Mouse (Mus musculus): ENCODE measurements around the gene Proser2. TPM values are rescaled to one million over a fixed set of nuclear protein-coding genes. Genes with fewer than 3 reads are reported as not detected.

Gene Proser2
- polyA plus RNA-seq, 1 experiment from 2014 or later = 29.0 TPM

- no peak overlapping the region for H3K4me2 ChIP-seq (ENCODE audit: low read depth, low read length)
- no peak overlapping the region for H3K9ac ChIP-seq (ENCODE audit: low read length)
- H3K4me3 ChIP-seq (replicated peaks; ENCODE audit: low read length) = no peak overlapping the region
- no peaks in the 10 kb centered on the region for H3K27me3 ChIP-seq (ENCODE audit: control insufficient read depth, insufficient read depth, low read length)
- H3K27ac ChIP-seq (ENCODE audit: low read length) = no peak overlapping the region
- ATAC-seq (ENCODE audit: insufficient read depth, low FRiP score) = no peak
- no peaks in the 10 kb centered on the region for H3K4me1 ChIP-seq (ENCODE audit: control insufficient read depth, insufficient read depth, low read length)
- no peaks in the 10 kb centered on the region for H3K9me3 ChIP-seq (replicated peaks; ENCODE audit: control insufficient read depth, low read length)
- H3K36me3 ChIP-seq (ENCODE audit: control insufficient read depth, insufficient read depth, low read length) = no peaks in the 10 kb centered on the region
- WGBS = 70% methylated on average over 16 of the region's 16 CpGs
Measured at GRCm38 (mm10) chr2:6142915-6143654, 13.1 kb upstream of the Proser2 start.

DNA sequence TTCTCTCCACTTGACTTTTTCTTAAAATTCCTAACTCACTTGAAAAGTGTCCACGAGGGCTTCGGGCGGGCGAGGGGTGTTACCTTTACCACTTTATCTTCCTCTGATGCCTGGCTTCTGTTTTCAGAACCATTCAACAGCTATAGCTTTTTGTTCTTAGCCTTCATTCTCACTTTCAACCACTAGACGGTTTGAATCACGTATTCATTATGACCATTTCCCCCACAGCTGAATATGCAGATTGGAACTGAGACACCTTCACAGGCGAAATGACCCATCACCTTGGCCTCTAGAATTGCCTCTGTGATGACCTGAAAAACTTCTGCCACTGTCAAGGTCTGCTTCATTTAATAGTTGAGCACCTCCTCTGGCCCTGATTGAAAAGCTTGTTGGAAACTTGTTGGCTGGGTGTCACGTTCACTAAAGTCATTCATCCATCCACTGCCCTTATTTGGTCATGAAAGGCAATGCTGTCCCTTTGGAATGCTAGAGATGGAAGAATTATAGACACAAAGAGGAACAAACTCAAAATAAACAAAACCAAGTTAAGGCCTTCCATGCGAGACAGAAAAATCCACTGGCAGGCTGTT is 10.7 kb upstream of the Proser2 start:
- Histone ChIP-seq H3K36me3 (ENCODE audit: control insufficient read depth, insufficient read depth, low read length) (no peaks in the 10 kb centered on the region), H3K4me3 (replicated peaks; ENCODE audit: low read length) (no peak overlapping the region), H3K4me1 (ENCODE audit: control insufficient read depth, insufficient read depth, low read length) (no peaks in the 10 kb centered on the region), H3K9ac (ENCODE audit: low read length) (no peak overlapping the region), H3K27me3 (ENCODE audit: control insufficient read depth, insufficient read depth, low read length) (no peaks in the 10 kb centered on the region), H3K4me2 (ENCODE audit: low read depth, low read length) (no peak overlapping the region), H3K27ac (ENCODE audit: low read length) (no peak overlapping the region), H3K9me3 (replicated peaks; ENCODE audit: control insufficient read depth, low read length) (no peaks in the 10 kb centered on the region)
- WGBS = 78% methylated on average over 9 of the region's 9 CpGs
- no peak for ATAC-seq (ENCODE audit: insufficient read depth, low FRiP score)

GRCm38 (mm10) chr2:6133871-6134270 is 3.9 kb upstream of the Proser2 start:
- no peak for ATAC-seq (ENCODE audit: insufficient read depth, low FRiP score)
- Histone ChIP-seq H3K4me1 (ENCODE audit: control insufficient read depth, insufficient read depth, low read length) (no peaks in the 10 kb centered on the region), H3K36me3 (ENCODE audit: control insufficient read depth, insufficient read depth, low read length) (no peaks in the 10 kb centered on the region), H3K4me2 (ENCODE audit: low read depth, low read length) (no peak overlapping the region), H3K27me3 (ENCODE audit: control insufficient read depth, insufficient read depth, low read length) (no peaks in the 10 kb centered on the region), H3K9ac (ENCODE audit: low read length) (no peak overlapping the region), H3K9me3 (replicated peaks; ENCODE audit: control insufficient read depth, low read length) (no peaks in the 10 kb centered on the region), H3K4me3 (replicated peaks; ENCODE audit: low read length) (no peak overlapping the region), H3K27ac (ENCODE audit: low read length) (no peak overlapping the region)
- 91% methylated on average over 19 of the region's 19 CpGs for WGBS

- 33% methylated on average over 8 of the region's 8 CpGs for WGBS
- Histone ChIP-seq H3K4me3 (replicated peaks; ENCODE audit: low read length) (peak overlapping the region; percentile 72), H3K27me3 (ENCODE audit: control insufficient read depth, insufficient read depth, low read length) (0 out of 2 replicates have a peak, but pooled peaks cover 5% of the 10 kb centered on the region), H3K4me1 (ENCODE audit: control insufficient read depth, insufficient read depth, low read length) (no peaks in the 10 kb centered on the region), H3K36me3 (ENCODE audit: control insufficient read depth, insufficient read depth, low read length) (no peaks in the 10 kb centered on the region), H3K27ac (ENCODE audit: low read length) (peak overlapping the region; percentile 62), H3K9ac (ENCODE audit: low read length) (peak overlapping the region; percentile 80), H3K9me3 (replicated peaks; ENCODE audit: control insufficient read depth, low read length) (no peaks in the 10 kb centered on the region), H3K4me2 (ENCODE audit: low read depth, low read length) (peak overlapping the region; percentile 68)
- no peak for ATAC-seq (ENCODE audit: insufficient read depth, low FRiP score)
Measured at GRCm38 (mm10) chr2:6128881-6129280, 1.1 kb downstream of the Proser2 start.

DNA sequence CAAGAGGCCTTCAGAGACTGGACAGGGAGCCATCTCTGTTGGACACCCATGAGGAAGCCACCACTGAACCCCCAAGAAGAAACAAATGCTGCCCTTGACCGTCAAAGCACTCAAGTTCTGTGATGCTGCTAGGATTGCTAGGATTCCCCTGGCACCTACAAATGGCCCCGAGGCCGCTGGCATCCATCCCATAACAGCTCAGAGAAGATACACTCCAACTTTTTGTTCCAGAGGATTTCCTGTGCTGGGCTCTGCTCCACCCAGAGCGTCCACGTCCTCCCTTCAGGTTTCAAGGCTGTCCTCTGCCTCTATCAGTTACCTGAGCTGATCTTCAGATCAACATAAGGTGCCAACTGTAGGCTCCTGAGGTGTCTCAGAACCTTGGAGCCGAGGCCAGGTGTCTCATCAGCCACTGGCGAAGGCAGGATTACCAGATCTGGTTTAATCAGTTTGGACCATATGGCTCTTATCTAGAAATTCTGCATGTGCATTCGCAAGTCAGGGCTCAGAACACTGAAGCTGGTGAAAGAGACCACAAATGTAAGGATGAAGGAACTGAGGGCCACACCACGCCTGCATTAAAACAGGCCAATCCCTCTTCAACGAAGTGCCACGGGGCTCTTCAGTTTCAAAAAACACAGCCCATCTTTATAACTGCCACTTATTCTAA is 1.7 kb downstream of the Proser2 start:
- 72% methylated on average over 11 of the region's 11 CpGs for WGBS
- Histone ChIP-seq H3K36me3 (ENCODE audit: control insufficient read depth, insufficient read depth, low read length) (no peaks in the 10 kb centered on the region), H3K9me3 (replicated peaks; ENCODE audit: control insufficient read depth, low read length) (no peaks in the 10 kb centered on the region), H3K9ac (ENCODE audit: low read length) (0 out of 2 replicates have a peak overlapping the region, but pooled peaks have one; percentile 13), H3K4me3 (replicated peaks; ENCODE audit: low read length) (peak overlapping the region; percentile 72), H3K27ac (ENCODE audit: low read length) (no peak overlapping the region; the same call in 1 of the 2 replicates), H3K4me1 (ENCODE audit: control insufficient read depth, insufficient read depth, low read length) (no peaks in the 10 kb centered on the region), H3K27me3 (ENCODE audit: control insufficient read depth, insufficient read depth, low read length) (0 out of 2 replicates have a peak, but pooled peaks cover 5% of the 10 kb centered on the region), H3K4me2 (ENCODE audit: low read depth, low read length) (peak overlapping the region; percentile 68)
- ATAC-seq (ENCODE audit: insufficient read depth, low FRiP score) = no peak

DNA sequence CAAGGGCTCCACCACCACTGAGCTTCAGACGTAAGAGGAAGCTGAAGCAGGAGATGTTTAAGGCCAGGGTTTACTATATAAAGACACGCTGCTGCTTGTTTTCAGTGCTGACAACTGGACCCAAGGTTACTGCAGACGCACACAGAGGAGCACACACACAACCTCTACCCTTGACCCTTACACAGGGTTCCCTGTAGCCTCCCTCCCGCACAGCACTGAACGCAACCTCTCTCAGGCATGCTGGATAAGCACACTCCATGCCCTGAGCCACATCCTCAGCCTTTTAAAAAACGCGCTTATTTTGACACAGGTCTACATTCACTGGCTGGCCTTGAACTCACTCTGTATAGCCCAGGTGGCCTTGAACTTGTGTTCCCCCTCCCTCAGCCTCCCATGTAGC is 7.0 kb downstream of the Proser2 start:
- no peak overlapping the region for H3K27ac ChIP-seq (ENCODE audit: low read length)
- no peaks in the 10 kb centered on the region for H3K9me3 ChIP-seq (replicated peaks; ENCODE audit: control insufficient read depth, low read length)
- H3K36me3 ChIP-seq (ENCODE audit: control insufficient read depth, insufficient read depth, low read length) = no peaks in the 10 kb centered on the region
- peaks cover 10% of the 10 kb centered on the region; the same call in 1 of the 2 replicates for H3K4me1 ChIP-seq (ENCODE audit: control insufficient read depth, insufficient read depth, low read length)
- no peak for ATAC-seq (ENCODE audit: insufficient read depth, low FRiP score)
- H3K4me2 ChIP-seq (ENCODE audit: low read depth, low read length) = no peak overlapping the region
- H3K27me3 ChIP-seq (ENCODE audit: control insufficient read depth, insufficient read depth, low read length) = no peaks in the 10 kb centered on the region
- no peak overlapping the region for H3K4me3 ChIP-seq (replicated peaks; ENCODE audit: low read length)
- no peak overlapping the region for H3K9ac ChIP-seq (ENCODE audit: low read length)
- 81% methylated on average over 7 of the region's 7 CpGs for WGBS

DNA sequence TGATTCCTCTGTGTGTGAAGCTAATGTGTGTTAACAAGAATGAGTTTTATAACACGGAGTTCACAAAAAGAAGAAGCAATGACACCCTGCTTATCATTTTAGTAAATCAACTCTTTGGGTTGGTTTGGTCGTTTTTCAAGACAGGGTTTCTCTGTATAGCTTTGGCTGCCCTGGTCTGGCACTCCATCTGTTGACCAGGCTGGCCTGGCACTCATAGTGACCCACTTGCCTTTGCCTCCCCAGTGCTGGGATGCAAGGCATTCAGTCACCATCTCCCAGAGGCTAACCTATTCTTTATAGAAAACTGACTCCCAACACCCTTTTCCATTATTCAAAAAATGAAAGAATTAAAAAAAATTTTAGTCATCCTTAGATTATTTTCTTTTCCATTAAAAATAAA is 8.9 kb downstream of the Proser2 start:
- Histone ChIP-seq H3K4me2 (ENCODE audit: low read depth, low read length) (no peak overlapping the region), H3K36me3 (ENCODE audit: control insufficient read depth, insufficient read depth, low read length) (no peaks in the 10 kb centered on the region), H3K4me3 (replicated peaks; ENCODE audit: low read length) (no peak overlapping the region), H3K9me3 (replicated peaks; ENCODE audit: control insufficient read depth, low read length) (no peaks in the 10 kb centered on the region), H3K27ac (ENCODE audit: low read length) (no peak overlapping the region), H3K4me1 (ENCODE audit: control insufficient read depth, insufficient read depth, low read length) (peaks cover 10% of the 10 kb centered on the region; the same call in 1 of the 2 replicates), H3K27me3 (ENCODE audit: control insufficient read depth, insufficient read depth, low read length) (no peaks in the 10 kb centered on the region), H3K9ac (ENCODE audit: low read length) (no peak overlapping the region)
- 77% methylated on average over 2 of the region's 2 CpGs for WGBS
- no peak for ATAC-seq (ENCODE audit: insufficient read depth, low FRiP score)

GRCm38 (mm10) chr2:6118246-6118645 is 11.8 kb downstream of the Proser2 start:
- Histone ChIP-seq H3K4me1 (ENCODE audit: control insufficient read depth, insufficient read depth, low read length) (peaks cover 10% of the 10 kb centered on the region; the same call in 1 of the 2 replicates), H3K36me3 (ENCODE audit: control insufficient read depth, insufficient read depth, low read length) (no peaks in the 10 kb centered on the region), H3K27ac (ENCODE audit: low read length) (peak overlapping the region; percentile 71; the same call in 1 of the 2 replicates), H3K27me3 (ENCODE audit: control insufficient read depth, insufficient read depth, low read length) (no peaks in the 10 kb centered on the region), H3K4me2 (ENCODE audit: low read depth, low read length) (no peak overlapping the region), H3K9ac (ENCODE audit: low read length) (no peak overlapping the region), H3K9me3 (replicated peaks; ENCODE audit: control insufficient read depth, low read length) (no peaks in the 10 kb centered on the region), H3K4me3 (replicated peaks; ENCODE audit: low read length) (no peak overlapping the region)
- ATAC-seq (ENCODE audit: insufficient read depth, low FRiP score) = peak; percentile 94
- 54% methylated on average over 10 of the region's 10 CpGs for WGBS

DNA sequence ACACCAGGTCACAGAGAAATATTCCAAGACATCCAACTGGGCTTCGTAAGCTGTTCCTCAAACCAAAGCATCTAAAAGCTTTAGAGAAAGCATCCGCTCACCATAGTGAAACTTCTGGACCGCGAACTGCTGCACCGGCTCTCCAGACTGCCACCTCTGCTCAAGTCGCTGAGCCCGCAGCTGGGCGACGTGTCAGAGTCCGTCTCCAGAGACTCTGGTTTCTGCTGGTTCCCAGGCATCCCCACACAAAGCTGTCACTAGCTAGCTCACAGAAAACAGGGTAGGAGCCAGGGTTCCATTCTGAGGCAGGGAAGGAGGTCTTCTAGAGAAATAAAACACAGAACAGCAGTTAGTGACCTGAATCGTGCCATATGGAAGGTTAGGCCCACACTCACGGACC is 16.2 kb downstream of the Proser2 start:
- ATAC-seq (ENCODE audit: insufficient read depth, low FRiP score) = no peak
- Histone ChIP-seq H3K36me3 (ENCODE audit: control insufficient read depth, insufficient read depth, low read length) (no peaks in the 10 kb centered on the region), H3K9ac (ENCODE audit: low read length) (no peak overlapping the region), H3K4me2 (ENCODE audit: low read depth, low read length) (no peak overlapping the region), H3K4me1 (ENCODE audit: control insufficient read depth, insufficient read depth, low read length) (0 out of 2 replicates have a peak, but pooled peaks cover 2% of the 10 kb centered on the region), H3K27me3 (ENCODE audit: control insufficient read depth, insufficient read depth, low read length) (no peaks in the 10 kb centered on the region), H3K9me3 (replicated peaks; ENCODE audit: control insufficient read depth, low read length) (no peaks in the 10 kb centered on the region), H3K27ac (ENCODE audit: low read length) (no peak overlapping the region), H3K4me3 (replicated peaks; ENCODE audit: low read length) (no peak overlapping the region)
- 90% methylated on average over 12 of the region's 12 CpGs for WGBS
